Mouse (Mus musculus) urinary bladder, postnatal 10 days (tissue): Measurements from ENCODE around the gene Timp3.

ENCODE experiments used
- DNase-seq: peaks from one replicate; pipeline ENCODE4 v3.0.0; 2022; ENCODE audit warnings: low spot score

The Timp3 gene

GRCm38 (mm10) chr10:86328691-86329090 is 28.5 kb downstream of the Timp3 start:
- no peak for DNase-seq

- no peak for DNase-seq
These were observed 29.2 kb downstream of the Timp3 start for GRCm38 (mm10) chr10:86329241-86329882.

- DNase-seq = no peak
These were observed 31.0 kb downstream of the Timp3 start for GRCm38 (mm10) chr10:86330993-86331680.

GRCm38 (mm10) chr10:86331681-86332281 is 31.6 kb downstream of the Timp3 start:
- DNase-seq = no peak

- DNase-seq = no peak
These were observed 32.8 kb downstream of the Timp3 start for GRCm38 (mm10) chr10:86332942-86333341.

GRCm38 (mm10) chr10:86334581-86334980 is 34.4 kb downstream of the Timp3 start:
- no peak for DNase-seq

GRCm38 (mm10) chr10:86336506-86336905 is 36.3 kb downstream of the Timp3 start:
- no peak for DNase-seq

GRCm38 (mm10) chr10:86337239-86337638 is 37.1 kb downstream of the Timp3 start:
- DNase-seq = no peak

- DNase-seq = no peak
These were observed 38.0 kb downstream of the Timp3 start for GRCm38 (mm10) chr10:86338121-86338715.

GRCm38 (mm10) chr10:86339121-86339520 is 38.9 kb downstream of the Timp3 start:
- DNase-seq = no peak

GRCm38 (mm10) chr10:86339649-86340379 is 39.6 kb downstream of the Timp3 start:
- peak; percentile 50 for DNase-seq

- no peak for DNase-seq
These were observed 40.2 kb downstream of the Timp3 start for GRCm38 (mm10) chr10:86340421-86340820.

- no peak for DNase-seq
These were observed 40.9 kb downstream of the Timp3 start for GRCm38 (mm10) chr10:86340991-86341527.

- no peak for DNase-seq
These were observed 41.4 kb downstream of the Timp3 start for GRCm38 (mm10) chr10:86341589-86341988.

- DNase-seq = no peak
These were observed 42.0 kb downstream of the Timp3 start for GRCm38 (mm10) chr10:86342151-86342550.

- no peak for DNase-seq
These were observed 42.5 kb downstream of the Timp3 start for GRCm38 (mm10) chr10:86342713-86343112.

GRCm38 (mm10) chr10:86343362-86343761 is 43.2 kb downstream of the Timp3 start:
- DNase-seq = no peak

GRCm38 (mm10) chr10:86343931-86344330 is 43.8 kb downstream of the Timp3 start:
- no peak for DNase-seq

GRCm38 (mm10) chr10:86344654-86345053 is 44.5 kb downstream of the Timp3 start:
- DNase-seq = no peak

- DNase-seq = no peak
These were observed 45.5 kb downstream of the Timp3 start for GRCm38 (mm10) chr10:86345645-86346044.

- no peak for DNase-seq
These were observed 46.2 kb downstream of the Timp3 start for GRCm38 (mm10) chr10:86346235-86346840.

GRCm38 (mm10) chr10:86351287-86351686 is 51.1 kb downstream of the Timp3 start:
- no peak for DNase-seq
